Mouse (Mus musculus): ENCODE results near the gene Adgrl3. TPM values are rescaled to one million over a fixed set of nuclear protein-coding genes. Genes with fewer than 3 reads are reported as not detected.

Gene Adgrl3
- polyA plus RNA-seq, 1 experiment from 2014 or later: 1.1 TPM

DNA sequence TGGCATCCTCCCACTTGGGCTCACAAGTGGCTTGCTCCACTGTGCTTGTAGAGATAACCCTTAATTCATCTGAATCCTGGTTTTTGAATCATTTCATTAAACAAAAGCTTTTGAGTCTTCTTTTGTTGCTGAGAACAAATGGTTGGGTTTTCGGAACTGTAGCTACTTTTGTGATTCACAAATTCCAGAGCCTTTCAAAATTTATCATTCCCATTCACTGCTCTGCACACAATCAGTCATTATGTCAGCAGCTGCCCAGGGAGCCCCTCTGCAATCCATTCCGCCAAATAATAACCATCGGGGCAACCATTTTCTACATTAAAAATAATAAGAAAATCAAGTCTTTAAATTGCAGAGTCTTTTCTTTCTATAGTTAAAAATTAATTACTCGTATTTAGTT lies 104.5 kb downstream of the Adgrl3 start:
- 74% methylated on average over 4 of the region's 4 CpGs for WGBS (ENCODE audit: insufficient replicate concordance)
- DNase-seq: no peak
- no peak for TF ChIP-seq CTCF (IDR thresholded peaks at IDR 0.05; ENCODE audit: low read depth)
- TF ChIP-seq EP300 (IDR thresholded peaks at IDR 0.05; ENCODE audit: low read depth): no peak
- H3K4me2 ChIP-seq (ENCODE audit: low read depth, low read length): no peak overlapping the region
- H3K27me3 ChIP-seq (ENCODE audit: insufficient read depth, low read length): no peaks in the 10 kb centered on the region
- H3K4me1 ChIP-seq (ENCODE audit: insufficient read depth): no peaks in the 10 kb centered on the region
- ATAC-seq: no peak
- no peaks in the 10 kb centered on the region for H3K36me3 ChIP-seq (replicated peaks; ENCODE audit: insufficient read depth, low read length)
- H3K27ac ChIP-seq (ENCODE audit: low read depth): no peak overlapping the region
- no peaks in the 10 kb centered on the region for H3K9me3 ChIP-seq (ENCODE audit: low read length)
- H3K9ac ChIP-seq (replicated peaks): no peak overlapping the region
- no peak overlapping the region for H3K4me3 ChIP-seq (ENCODE audit: low read depth, low read length)

- ATAC-seq (no peak), DNase-seq (no peak)
- TF ChIP-seq EP300 (IDR thresholded peaks at IDR 0.05; ENCODE audit: low read depth) (no peak), CTCF (IDR thresholded peaks at IDR 0.05; ENCODE audit: low read depth) (no peak)
- H3K9ac ChIP-seq (replicated peaks): no peak overlapping the region
- H3K9me3 ChIP-seq (ENCODE audit: low read length): no peaks in the 10 kb centered on the region
- H3K4me3 ChIP-seq (ENCODE audit: low read depth, low read length): no peak overlapping the region
- no peaks in the 10 kb centered on the region for H3K27me3 ChIP-seq (ENCODE audit: insufficient read depth, low read length)
- H3K27ac ChIP-seq (ENCODE audit: low read depth): no peak overlapping the region
- no peaks in the 10 kb centered on the region for H3K4me1 ChIP-seq (ENCODE audit: insufficient read depth)
- H3K4me2 ChIP-seq (ENCODE audit: low read depth, low read length): no peak overlapping the region
- 39% methylated on average over 3 of the region's 3 CpGs for WGBS (ENCODE audit: insufficient replicate concordance)
- no peaks in the 10 kb centered on the region for H3K36me3 ChIP-seq (replicated peaks; ENCODE audit: insufficient read depth, low read length)
These were observed 107.7 kb downstream of the Adgrl3 start for GRCm38 (mm10) chr5:81127639-81128038.

GRCm38 (mm10) chr5:81136394-81136793 lies 116.5 kb downstream of the Adgrl3 start:
- 69% methylated on average over 1 of the region's 1 CpGs for WGBS (ENCODE audit: insufficient replicate concordance)

DNA sequence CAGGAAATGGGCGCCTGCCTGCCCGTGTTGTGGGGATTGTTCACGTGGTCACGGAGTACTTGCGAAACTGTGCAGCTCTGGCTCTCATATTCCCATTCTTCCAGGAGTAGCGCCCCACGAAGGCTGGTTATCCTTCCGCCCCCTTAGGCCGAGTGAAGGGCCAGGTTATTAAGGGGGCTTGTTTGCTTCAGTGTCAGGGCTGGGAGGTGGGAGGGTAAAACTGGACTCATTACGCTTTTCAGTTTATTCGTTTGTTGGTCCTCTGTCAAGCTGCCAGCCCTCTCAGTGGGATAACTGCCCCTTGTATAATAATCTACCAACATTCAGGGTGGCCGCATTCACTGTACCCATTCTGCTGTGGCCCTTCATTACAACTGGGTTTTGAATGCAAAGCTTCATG lies 135.9 kb downstream of the Adgrl3 start:
- H3K27ac ChIP-seq (ENCODE audit: low read depth): no peak overlapping the region
- no peak for DNase-seq
- H3K27me3 ChIP-seq (ENCODE audit: insufficient read depth, low read length): no peaks in the 10 kb centered on the region
- no peak overlapping the region for H3K9ac ChIP-seq (replicated peaks)
- H3K36me3 ChIP-seq (replicated peaks; ENCODE audit: insufficient read depth, low read length): no peaks in the 10 kb centered on the region
- H3K4me2 ChIP-seq (ENCODE audit: low read depth, low read length): no peak overlapping the region
- no peak for ATAC-seq
- 69% methylated on average over 12 of the region's 12 CpGs for WGBS (ENCODE audit: insufficient replicate concordance)
- no peak overlapping the region for H3K4me3 ChIP-seq (ENCODE audit: low read depth, low read length)
- TF ChIP-seq EP300 (IDR thresholded peaks at IDR 0.05; ENCODE audit: low read depth) (no peak), CTCF (IDR thresholded peaks at IDR 0.05; ENCODE audit: low read depth) (no peak)
- no peaks in the 10 kb centered on the region for H3K9me3 ChIP-seq (ENCODE audit: low read length)
- no peaks in the 10 kb centered on the region for H3K4me1 ChIP-seq (ENCODE audit: insufficient read depth)

More at GRCm38 (mm10) chr5:81136394-81136793, 116.5 kb downstream of the Adgrl3 start:
- H3K9me3 ChIP-seq (ENCODE audit: low read length): no peaks in the 10 kb centered on the region
- no peak overlapping the region for H3K4me2 ChIP-seq (ENCODE audit: low read depth, low read length)
- ATAC-seq (no peak), DNase-seq (no peak)
- TF ChIP-seq EP300 (IDR thresholded peaks at IDR 0.05; ENCODE audit: low read depth) (no peak), CTCF (IDR thresholded peaks at IDR 0.05; ENCODE audit: low read depth) (no peak)
- H3K36me3 ChIP-seq (replicated peaks; ENCODE audit: insufficient read depth, low read length): no peaks in the 10 kb centered on the region
- no peak overlapping the region for H3K4me3 ChIP-seq (ENCODE audit: low read depth, low read length)
- H3K9ac ChIP-seq (replicated peaks): no peak overlapping the region
- H3K27ac ChIP-seq (ENCODE audit: low read depth): no peak overlapping the region
- no peaks in the 10 kb centered on the region for H3K4me1 ChIP-seq (ENCODE audit: insufficient read depth)
- no peaks in the 10 kb centered on the region for H3K27me3 ChIP-seq (ENCODE audit: insufficient read depth, low read length)

DNA sequence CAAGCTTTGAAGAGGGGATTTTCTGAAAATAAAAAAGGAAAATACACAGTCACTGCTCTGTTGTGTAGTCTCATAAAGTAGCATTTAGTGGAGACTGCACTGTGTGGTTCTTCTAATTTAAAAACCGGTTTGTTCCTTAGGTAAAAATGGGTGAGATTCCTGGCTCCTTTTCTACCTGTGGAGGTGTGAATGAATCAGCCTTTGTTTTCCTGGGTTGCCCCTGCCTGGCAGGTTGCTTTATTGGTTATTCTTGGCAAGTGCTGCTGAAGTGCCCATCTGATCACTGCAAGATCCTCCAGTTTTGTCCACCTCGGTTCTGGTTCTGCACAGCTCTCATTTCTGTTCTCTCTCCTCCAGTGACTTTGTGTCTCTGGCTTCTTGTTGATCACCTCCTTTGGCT lies 136.3 kb downstream of the Adgrl3 start:
- H3K4me3 ChIP-seq (ENCODE audit: low read depth, low read length): no peak overlapping the region
- H3K4me1 ChIP-seq (ENCODE audit: insufficient read depth): no peaks in the 10 kb centered on the region
- WGBS (ENCODE audit: insufficient replicate concordance): 28% methylated on average over 2 of the region's 2 CpGs

DNA sequence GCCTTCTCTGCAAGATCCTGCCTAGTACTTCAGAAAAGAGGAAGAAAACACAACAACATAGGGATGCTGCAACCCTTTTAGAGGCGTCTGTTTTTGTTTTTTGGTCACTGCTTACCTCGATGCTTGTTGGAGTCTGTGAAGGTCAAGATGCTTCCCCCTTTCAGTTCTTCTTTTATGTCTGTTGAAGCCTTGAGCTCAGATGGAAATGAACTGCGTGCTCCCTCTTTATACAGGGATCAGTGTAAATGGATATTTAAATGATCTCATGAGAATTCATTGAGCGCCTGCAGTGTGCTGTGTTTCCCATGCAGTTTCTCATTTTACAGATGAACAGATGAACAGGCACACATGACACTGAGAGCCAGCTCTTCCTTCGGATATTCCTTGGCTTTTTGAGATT lies 136.9 kb downstream of the Adgrl3 start:
- no peaks in the 10 kb centered on the region for H3K36me3 ChIP-seq (replicated peaks; ENCODE audit: insufficient read depth, low read length)
- no peak overlapping the region for H3K4me2 ChIP-seq (ENCODE audit: low read depth, low read length)
- 54% methylated on average over 5 of the region's 5 CpGs for WGBS (ENCODE audit: insufficient replicate concordance)
- H3K4me3 ChIP-seq (ENCODE audit: low read depth, low read length): no peak overlapping the region
- no peak overlapping the region for H3K27ac ChIP-seq (ENCODE audit: low read depth)
- DNase-seq (no peak), ATAC-seq (no peak)
- no peak overlapping the region for H3K9ac ChIP-seq (replicated peaks)
- TF ChIP-seq CTCF (IDR thresholded peaks at IDR 0.05; ENCODE audit: low read depth) (no peak), EP300 (IDR thresholded peaks at IDR 0.05; ENCODE audit: low read depth) (no peak)
- no peaks in the 10 kb centered on the region for H3K4me1 ChIP-seq (ENCODE audit: insufficient read depth)
- no peaks in the 10 kb centered on the region for H3K9me3 ChIP-seq (ENCODE audit: low read length)
- H3K27me3 ChIP-seq (ENCODE audit: insufficient read depth, low read length): no peaks in the 10 kb centered on the region

More for the DNA sequence above, 136.3 kb downstream of the Adgrl3 start:
- no peak for DNase-seq
- no peaks in the 10 kb centered on the region for H3K36me3 ChIP-seq (replicated peaks; ENCODE audit: insufficient read depth, low read length)
- no peak overlapping the region for H3K4me2 ChIP-seq (ENCODE audit: low read depth, low read length)
- no peaks in the 10 kb centered on the region for H3K27me3 ChIP-seq (ENCODE audit: insufficient read depth, low read length)
- ATAC-seq: no peak
- H3K9me3 ChIP-seq (ENCODE audit: low read length): no peaks in the 10 kb centered on the region
- TF ChIP-seq CTCF (IDR thresholded peaks at IDR 0.05; ENCODE audit: low read depth) (no peak), EP300 (IDR thresholded peaks at IDR 0.05; ENCODE audit: low read depth) (no peak)
- no peak overlapping the region for H3K9ac ChIP-seq (replicated peaks)
- H3K27ac ChIP-seq (ENCODE audit: low read depth): no peak overlapping the region

GRCm38 (mm10) chr5:81159013-81159412 lies 139.1 kb downstream of the Adgrl3 start:
- Histone ChIP-seq H3K4me3 (ENCODE audit: low read depth, low read length) (no peak overlapping the region), H3K27ac (ENCODE audit: low read depth) (no peak overlapping the region), H3K9ac (replicated peaks) (no peak overlapping the region), H3K4me2 (ENCODE audit: low read depth, low read length) (no peak overlapping the region), H3K27me3 (ENCODE audit: insufficient read depth, low read length) (no peaks in the 10 kb centered on the region), H3K9me3 (ENCODE audit: low read length) (no peaks in the 10 kb centered on the region), H3K4me1 (ENCODE audit: insufficient read depth) (no peaks in the 10 kb centered on the region), H3K36me3 (replicated peaks; ENCODE audit: insufficient read depth, low read length) (no peaks in the 10 kb centered on the region)
- TF ChIP-seq CTCF (IDR thresholded peaks at IDR 0.05; ENCODE audit: low read depth) (no peak), EP300 (IDR thresholded peaks at IDR 0.05; ENCODE audit: low read depth) (no peak)
- WGBS (ENCODE audit: insufficient replicate concordance): 84% methylated on average over 12 of the region's 12 CpGs
- DNase-seq (no peak), ATAC-seq (no peak)
